Mouse (Mus musculus): ENCODE results near the gene Mymk. TPM values are rescaled to one million over a fixed set of nuclear protein-coding genes. Genes with fewer than 3 reads are reported as not detected.

The Mymk gene
- polyA plus RNA-seq, 1 experiment from 2014 or later = not detected

DNA sequence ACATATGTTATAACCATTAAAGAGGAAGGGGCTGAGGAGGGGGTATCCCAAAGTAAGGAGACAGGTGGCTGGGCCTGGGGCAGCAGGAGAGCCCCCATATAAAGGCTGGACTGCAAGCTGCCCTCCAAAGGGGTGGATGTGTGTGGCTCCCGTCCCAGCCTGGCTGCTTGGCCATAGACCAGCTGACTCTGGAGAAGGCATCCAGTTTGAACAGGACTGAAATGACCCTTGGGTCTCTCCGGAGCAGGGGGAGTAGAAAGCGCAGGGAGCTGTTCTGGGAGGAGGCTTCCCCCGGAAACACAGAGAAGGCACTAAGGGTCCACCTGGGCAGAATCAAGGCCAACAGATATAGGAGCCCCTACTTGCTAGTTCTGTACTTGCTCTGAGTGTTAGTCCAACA lies 2.8 kb upstream of the Mymk start:
- no peak for DNase-seq (ENCODE audit: low spot score)

DNA sequence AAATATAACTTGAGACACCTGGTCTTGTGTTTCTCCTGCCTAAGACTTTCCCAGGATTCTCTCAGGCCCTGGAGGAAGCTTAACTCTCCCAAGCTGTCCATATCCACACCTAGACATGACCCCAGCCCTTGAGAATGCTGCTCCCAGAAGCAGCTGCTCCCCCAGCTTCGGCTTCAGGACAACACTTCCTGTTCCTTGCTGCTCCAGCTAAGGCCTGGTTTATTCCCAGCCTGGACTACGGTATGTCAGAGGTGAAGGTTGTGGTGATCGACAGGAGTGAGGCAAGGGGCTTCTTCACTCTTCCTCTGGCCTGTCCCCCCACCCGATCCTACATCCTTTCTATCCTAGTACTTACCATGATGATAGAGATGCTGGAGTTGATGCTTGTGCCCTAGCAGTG lies 1.4 kb upstream of the Mymk start:
- Histone ChIP-seq H3K4me1 (ENCODE audit: control insufficient read depth, insufficient read depth, low read length) (peaks cover 5% of the 10 kb centered on the region; the same call in 1 of the 2 replicates), H3K27me3 (replicated peaks; ENCODE audit: control insufficient read depth, insufficient read depth, low read length) (no peaks in the 10 kb centered on the region), H3K27ac (ENCODE audit: low read depth, low read length) (no peak overlapping the region), H3K36me3 (ENCODE audit: control insufficient read depth, insufficient read depth, low read length) (no peaks in the 10 kb centered on the region), H3K4me3 (ENCODE audit: low read depth, low read length) (no peak overlapping the region), H3K9me3 (replicated peaks; ENCODE audit: control insufficient read depth, low read length) (no peaks in the 10 kb centered on the region), H3K4me2 (ENCODE audit: low read length) (no peak overlapping the region), H3K9ac (ENCODE audit: low read length) (no peak overlapping the region)
- DNase-seq (ENCODE audit: low spot score) (no peak), ATAC-seq (no peak)
- 78% methylated on average over 4 of the region's 4 CpGs for WGBS

More for the DNA sequence above, 2.8 kb upstream of the Mymk start:
- Histone ChIP-seq H3K9ac (ENCODE audit: low read length) (no peak overlapping the region), H3K36me3 (ENCODE audit: control insufficient read depth, insufficient read depth, low read length) (no peaks in the 10 kb centered on the region), H3K4me1 (ENCODE audit: control insufficient read depth, insufficient read depth, low read length) (peaks cover 18% of the 10 kb centered on the region), H3K27ac (ENCODE audit: low read depth, low read length) (no peak overlapping the region), H3K27me3 (replicated peaks; ENCODE audit: control insufficient read depth, insufficient read depth, low read length) (no peaks in the 10 kb centered on the region), H3K4me2 (ENCODE audit: low read length) (no peak overlapping the region), H3K4me3 (ENCODE audit: low read depth, low read length) (no peak overlapping the region), H3K9me3 (replicated peaks; ENCODE audit: control insufficient read depth, low read length) (no peaks in the 10 kb centered on the region)
- no peak for ATAC-seq
- 86% methylated on average over 4 of the region's 4 CpGs for WGBS

DNA sequence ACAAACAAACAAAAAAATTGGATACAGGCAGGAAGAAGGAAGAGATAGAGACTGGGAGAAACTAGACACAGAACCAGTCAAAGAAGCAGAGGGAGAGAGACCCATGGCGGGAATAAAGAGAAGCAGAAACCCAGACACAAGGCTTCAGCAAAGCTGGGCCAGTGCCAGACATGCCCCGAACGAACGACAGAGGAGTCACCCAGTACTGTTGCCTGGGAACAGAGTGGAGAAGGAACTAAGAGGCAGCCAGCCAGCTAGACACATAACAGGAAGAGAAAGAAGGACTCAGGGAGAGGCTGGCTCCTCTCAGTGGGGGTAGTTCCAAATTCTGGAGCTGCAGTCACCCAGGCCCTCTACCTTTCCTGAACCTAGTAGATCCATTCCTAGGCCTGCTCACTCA lies 842 bp downstream of the Mymk start:
- 25% methylated on average over 4 of the region's 4 CpGs for WGBS
- 0 out of 2 replicates have a peak overlapping the region, but pooled peaks have one; percentile 30 for H3K27ac ChIP-seq (ENCODE audit: low read depth, low read length)
- no peak overlapping the region for H3K4me2 ChIP-seq (ENCODE audit: low read length)
- peak; percentile 85 for DNase-seq (ENCODE audit: low spot score)
- 0 out of 2 replicates have a peak, but pooled peaks cover 3% of the 10 kb centered on the region for H3K4me1 ChIP-seq (ENCODE audit: control insufficient read depth, insufficient read depth, low read length)
- no peaks in the 10 kb centered on the region for H3K9me3 ChIP-seq (replicated peaks; ENCODE audit: control insufficient read depth, low read length)
- no peaks in the 10 kb centered on the region for H3K36me3 ChIP-seq (ENCODE audit: control insufficient read depth, insufficient read depth, low read length)
- H3K9ac ChIP-seq (ENCODE audit: low read length) = no peak overlapping the region
- no peaks in the 10 kb centered on the region for H3K27me3 ChIP-seq (replicated peaks; ENCODE audit: control insufficient read depth, insufficient read depth, low read length)
- H3K4me3 ChIP-seq (ENCODE audit: low read depth, low read length) = no peak overlapping the region
- ATAC-seq = peak; percentile 52; the same call in 1 of the 2 replicates

DNA sequence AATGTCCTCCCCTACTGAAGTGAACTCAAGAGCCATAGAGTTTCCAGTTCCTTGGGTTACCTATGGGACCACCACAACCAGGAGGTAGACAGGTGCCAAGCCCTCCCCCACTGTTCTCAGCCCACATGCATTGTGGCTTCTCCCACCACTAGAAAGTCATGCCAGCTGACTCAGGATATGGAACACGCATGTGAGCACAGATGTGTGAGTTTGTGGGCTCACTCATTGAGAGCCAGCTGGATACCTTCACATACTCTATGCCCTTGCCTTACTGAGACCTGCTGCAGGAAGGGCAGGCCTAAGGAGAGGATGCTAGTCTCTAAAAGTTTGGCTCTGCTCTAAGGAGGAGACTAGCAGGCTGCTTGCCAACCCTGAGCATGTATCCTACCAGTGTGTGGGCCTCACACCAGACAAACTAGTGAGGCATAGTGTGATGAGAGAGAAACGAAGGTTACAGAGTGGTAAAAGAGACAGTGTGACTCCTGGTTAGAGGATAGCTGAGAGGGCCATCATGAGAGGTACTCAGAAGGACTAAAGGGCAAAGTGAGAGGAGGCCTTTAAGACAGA lies 1.6 kb downstream of the Mymk start:
- no peaks in the 10 kb centered on the region for H3K27me3 ChIP-seq (replicated peaks; ENCODE audit: control insufficient read depth, insufficient read depth, low read length)
- ATAC-seq (no peak), DNase-seq (ENCODE audit: low spot score) (no peak)
- H3K4me1 ChIP-seq (ENCODE audit: control insufficient read depth, insufficient read depth, low read length) = 0 out of 2 replicates have a peak, but pooled peaks cover 3% of the 10 kb centered on the region
- no peaks in the 10 kb centered on the region for H3K36me3 ChIP-seq (ENCODE audit: control insufficient read depth, insufficient read depth, low read length)
- no peak overlapping the region for H3K9ac ChIP-seq (ENCODE audit: low read length)
- H3K4me2 ChIP-seq (ENCODE audit: low read length) = no peak overlapping the region
- WGBS = 65% methylated on average over 2 of the region's 2 CpGs
- no peaks in the 10 kb centered on the region for H3K9me3 ChIP-seq (replicated peaks; ENCODE audit: control insufficient read depth, low read length)
- no peak overlapping the region for H3K4me3 ChIP-seq (ENCODE audit: low read depth, low read length)
- H3K27ac ChIP-seq (ENCODE audit: low read depth, low read length) = no peak overlapping the region

DNA sequence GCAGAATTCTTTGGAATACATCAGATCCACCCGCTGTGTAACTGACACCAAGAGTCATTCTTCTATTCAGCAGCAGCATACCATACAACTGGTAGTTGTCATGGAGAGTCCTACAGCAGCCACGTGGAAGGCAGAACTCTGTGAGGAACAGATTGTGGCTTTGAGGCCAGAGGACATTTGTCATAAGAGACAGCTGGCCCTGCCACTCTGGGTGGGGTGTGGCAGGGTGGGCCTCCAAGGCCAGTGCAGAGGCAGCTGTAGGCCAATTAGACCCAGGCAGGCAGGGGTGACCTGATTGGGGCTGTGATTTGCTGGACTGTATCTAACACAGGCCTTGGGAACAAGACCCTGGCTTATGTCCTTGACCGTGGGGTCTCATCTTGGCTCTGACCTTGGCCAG lies 2.3 kb downstream of the Mymk start:
- H3K4me1 ChIP-seq (ENCODE audit: control insufficient read depth, insufficient read depth, low read length) = 0 out of 2 replicates have a peak, but pooled peaks cover 3% of the 10 kb centered on the region
- no peak overlapping the region for H3K9ac ChIP-seq (ENCODE audit: low read length)
- 75% methylated on average over 3 of the region's 3 CpGs for WGBS
- ATAC-seq (no peak), DNase-seq (ENCODE audit: low spot score) (no peak)
- H3K36me3 ChIP-seq (ENCODE audit: control insufficient read depth, insufficient read depth, low read length) = no peaks in the 10 kb centered on the region
- H3K27me3 ChIP-seq (replicated peaks; ENCODE audit: control insufficient read depth, insufficient read depth, low read length) = no peaks in the 10 kb centered on the region
- H3K9me3 ChIP-seq (replicated peaks; ENCODE audit: control insufficient read depth, low read length) = no peaks in the 10 kb centered on the region
- no peak overlapping the region for H3K4me3 ChIP-seq (ENCODE audit: low read depth, low read length)
- H3K4me2 ChIP-seq (ENCODE audit: low read length) = no peak overlapping the region
- no peak overlapping the region for H3K27ac ChIP-seq (ENCODE audit: low read depth, low read length)

DNA sequence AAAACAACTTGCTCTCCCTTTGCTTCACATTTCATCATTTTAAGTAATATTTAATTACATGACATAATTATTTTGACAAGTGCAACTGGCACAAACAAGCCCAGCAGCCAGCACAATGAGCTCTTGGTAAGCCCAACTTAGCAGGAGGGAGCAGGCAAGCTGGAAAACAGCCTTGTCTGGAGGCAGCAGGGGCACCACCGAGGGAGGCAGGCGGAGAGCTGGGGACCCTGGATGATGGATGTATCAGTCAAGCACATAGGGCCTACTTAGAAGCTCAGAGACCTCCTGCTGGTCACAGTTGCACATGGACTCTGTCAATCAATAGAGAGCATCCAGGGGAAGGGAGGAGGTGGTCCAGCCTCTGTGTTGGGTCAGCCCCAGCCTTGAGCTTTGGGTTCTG lies 4.0 kb downstream of the Mymk start:
- 39% methylated on average over 2 of the region's 2 CpGs for WGBS

DNA sequence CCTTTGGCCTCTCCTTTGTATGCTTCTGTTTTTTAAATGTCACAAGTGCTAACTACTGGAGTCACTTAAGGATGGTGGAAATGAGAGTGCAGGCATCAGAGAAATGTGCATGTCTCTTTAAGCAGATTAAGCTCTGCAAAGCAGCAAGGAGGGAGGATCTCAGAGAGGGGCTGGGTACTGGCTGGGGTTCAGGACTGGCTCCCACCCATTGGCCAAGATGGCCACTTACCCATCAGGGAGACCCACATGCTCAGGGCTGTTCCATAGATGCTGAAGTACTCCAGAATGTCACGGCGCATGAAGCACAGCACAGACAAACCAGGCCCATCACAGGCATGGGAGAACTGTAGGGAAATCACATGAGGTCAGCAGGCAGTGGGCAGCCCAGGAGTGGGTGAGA lies 4.9 kb downstream of the Mymk start:
- H3K36me3 ChIP-seq (ENCODE audit: control insufficient read depth, insufficient read depth, low read length) = no peaks in the 10 kb centered on the region
- H3K4me1 ChIP-seq (ENCODE audit: control insufficient read depth, insufficient read depth, low read length) = 0 out of 2 replicates have a peak, but pooled peaks cover 3% of the 10 kb centered on the region
- H3K4me2 ChIP-seq (ENCODE audit: low read length) = no peak overlapping the region
- DNase-seq (ENCODE audit: low spot score) = no peak
- no peaks in the 10 kb centered on the region for H3K9me3 ChIP-seq (replicated peaks; ENCODE audit: control insufficient read depth, low read length)
- H3K27ac ChIP-seq (ENCODE audit: low read depth, low read length) = no peak overlapping the region
- 78% methylated on average over 2 of the region's 2 CpGs for WGBS
- no peak overlapping the region for H3K9ac ChIP-seq (ENCODE audit: low read length)
- no peaks in the 10 kb centered on the region for H3K27me3 ChIP-seq (replicated peaks; ENCODE audit: control insufficient read depth, insufficient read depth, low read length)
- no peak overlapping the region for H3K4me3 ChIP-seq (ENCODE audit: low read depth, low read length)
- ATAC-seq = no peak

More for the DNA sequence above, 4.0 kb downstream of the Mymk start:
- H3K27me3 ChIP-seq (replicated peaks; ENCODE audit: control insufficient read depth, insufficient read depth, low read length) = no peaks in the 10 kb centered on the region
- no peak overlapping the region for H3K4me2 ChIP-seq (ENCODE audit: low read length)
- 0 out of 2 replicates have a peak, but pooled peaks cover 3% of the 10 kb centered on the region for H3K4me1 ChIP-seq (ENCODE audit: control insufficient read depth, insufficient read depth, low read length)
- no peak overlapping the region for H3K27ac ChIP-seq (ENCODE audit: low read depth, low read length)
- DNase-seq (ENCODE audit: low spot score) (no peak), ATAC-seq (no peak)
- no peak overlapping the region for H3K9ac ChIP-seq (ENCODE audit: low read length)
- no peak overlapping the region for H3K4me3 ChIP-seq (ENCODE audit: low read depth, low read length)
- no peaks in the 10 kb centered on the region for H3K9me3 ChIP-seq (replicated peaks; ENCODE audit: control insufficient read depth, low read length)
- no peaks in the 10 kb centered on the region for H3K36me3 ChIP-seq (ENCODE audit: control insufficient read depth, insufficient read depth, low read length)

DNA sequence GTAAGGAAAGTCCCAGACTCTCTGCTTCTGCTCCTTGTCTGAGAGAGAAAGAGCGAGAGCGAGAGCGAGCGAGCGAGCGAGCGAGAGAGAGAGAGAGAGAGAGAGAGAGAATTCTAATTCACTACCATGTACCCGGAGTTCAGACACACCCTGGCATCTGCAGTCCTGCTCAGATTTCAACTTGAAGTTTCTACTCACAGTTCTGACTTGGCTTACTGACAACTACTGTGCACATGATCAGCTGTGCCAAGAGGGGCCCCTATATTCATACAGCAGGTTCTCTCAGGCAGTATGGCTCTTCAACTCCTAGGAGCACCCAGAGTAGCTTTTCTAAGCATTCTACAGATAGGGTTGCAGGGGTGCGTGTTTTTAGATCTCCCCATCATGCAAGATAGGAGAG lies 12.8 kb downstream of the Mymk start:
- DNase-seq (ENCODE audit: low spot score) (no peak), ATAC-seq (no peak)
- Histone ChIP-seq H3K27ac (ENCODE audit: low read depth, low read length) (no peak overlapping the region), H3K9ac (ENCODE audit: low read length) (no peak overlapping the region), H3K4me1 (ENCODE audit: control insufficient read depth, insufficient read depth, low read length) (no peaks in the 10 kb centered on the region), H3K9me3 (replicated peaks; ENCODE audit: control insufficient read depth, low read length) (no peaks in the 10 kb centered on the region), H3K4me3 (ENCODE audit: low read depth, low read length) (no peak overlapping the region), H3K4me2 (ENCODE audit: low read length) (no peak overlapping the region), H3K36me3 (ENCODE audit: control insufficient read depth, insufficient read depth, low read length) (no peaks in the 10 kb centered on the region), H3K27me3 (replicated peaks; ENCODE audit: control insufficient read depth, insufficient read depth, low read length) (no peaks in the 10 kb centered on the region)
- 88% methylated on average over 9 of the region's 9 CpGs for WGBS

DNA sequence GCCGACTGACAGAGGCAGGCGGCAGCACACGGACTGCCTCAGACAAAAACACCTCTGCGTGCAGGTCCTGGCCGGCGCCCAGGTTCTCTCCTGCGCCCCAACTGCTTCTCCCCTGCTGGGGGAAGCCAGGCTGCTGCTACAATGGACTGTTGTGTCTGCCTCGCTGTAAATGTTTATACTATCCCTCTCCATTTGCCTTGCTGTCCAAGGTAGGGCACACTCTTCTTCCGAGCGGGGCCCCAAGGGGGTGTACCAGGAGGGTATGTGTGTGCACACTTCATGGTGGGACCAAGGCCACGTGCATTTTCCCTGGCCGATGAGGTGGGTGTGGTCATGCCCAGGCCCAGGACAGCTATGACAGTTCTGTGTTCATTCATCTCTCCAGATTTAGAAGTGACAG lies 13.2 kb downstream of the Mymk start:
- no peaks in the 10 kb centered on the region for H3K9me3 ChIP-seq (replicated peaks; ENCODE audit: control insufficient read depth, low read length)
- DNase-seq (ENCODE audit: low spot score) (no peak), ATAC-seq (no peak)
- H3K27me3 ChIP-seq (replicated peaks; ENCODE audit: control insufficient read depth, insufficient read depth, low read length) = no peaks in the 10 kb centered on the region
- H3K4me3 ChIP-seq (ENCODE audit: low read depth, low read length) = no peak overlapping the region
- no peak overlapping the region for H3K4me2 ChIP-seq (ENCODE audit: low read length)
- H3K27ac ChIP-seq (ENCODE audit: low read depth, low read length) = no peak overlapping the region
- H3K36me3 ChIP-seq (ENCODE audit: control insufficient read depth, insufficient read depth, low read length) = no peaks in the 10 kb centered on the region
- no peak overlapping the region for H3K9ac ChIP-seq (ENCODE audit: low read length)
- H3K4me1 ChIP-seq (ENCODE audit: control insufficient read depth, insufficient read depth, low read length) = no peaks in the 10 kb centered on the region
- 49% methylated on average over 12 of the region's 12 CpGs for WGBS

All from forebrain, embryonic 14.5 days (tissue).